In the genomic region with DNA sequence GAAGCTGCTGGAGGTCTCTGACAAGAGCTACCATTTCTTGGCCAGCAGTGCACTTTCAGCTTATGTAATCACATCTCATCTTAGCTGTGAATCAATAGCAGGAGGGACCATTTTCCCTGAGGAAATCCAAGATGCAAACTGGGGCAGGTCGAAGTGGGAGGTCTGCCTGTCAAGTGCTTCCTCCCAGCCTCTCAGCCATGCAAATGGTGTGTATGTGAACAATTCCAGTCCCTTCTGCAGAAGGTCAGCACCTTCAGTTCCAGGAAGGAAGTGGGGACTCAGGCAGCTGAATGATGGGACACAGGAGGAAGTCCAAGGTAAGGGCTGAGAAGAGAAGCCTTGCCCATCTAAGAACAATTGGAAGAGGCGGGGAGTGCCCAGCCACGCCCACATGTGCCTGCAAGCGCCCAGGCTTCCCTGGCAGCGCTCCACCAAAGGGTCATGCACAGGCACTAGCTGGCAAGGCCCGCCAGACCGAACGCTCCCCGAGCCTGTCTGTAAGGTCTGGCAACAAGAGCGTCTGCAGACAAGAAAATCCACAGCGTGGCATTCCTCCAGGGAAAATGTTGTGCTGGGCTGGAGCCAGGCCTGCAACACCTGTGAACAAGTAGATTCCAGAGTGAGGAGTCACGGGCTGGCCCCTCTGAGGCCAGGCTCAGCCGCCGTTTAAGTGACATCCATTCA, we compare ENCODE assay signal across 8 mouse cellular contexts.
DNase-seq lines count a peak whose midpoint lies in the region; ATAC-seq and TF ChIP-seq lines count a peak whose summit lies in the region.

No protein-coding gene starts in this region.

- no peak overlapping the region for H3K4me3 ChIP-seq in heart, embryonic 12.5 days
- H3K4me3 ChIP-seq in kidney, embryonic 16.5 days (ENCODE audit: low read length) = no peak overlapping the region
- H3K4me3 ChIP-seq in midbrain, postnatal 0 days (ENCODE audit: low read depth, low read length) = no peak overlapping the region

- no peak for TF ChIP-seq CTCF in midbrain, postnatal 0 days (IDR thresholded peaks at IDR 0.05)

- H3K27ac ChIP-seq in heart, embryonic 12.5 days (ENCODE audit: poor library complexity, severe bottlenecking) = peak overlapping the region; percentile 48
- 0 out of 2 replicates have a peak overlapping the region, but pooled peaks have one; percentile 13 for H3K27ac ChIP-seq in kidney, embryonic 16.5 days (ENCODE audit: low read length)
- no peak overlapping the region for H3K27ac ChIP-seq in midbrain, postnatal 0 days (ENCODE audit: low read depth, low read length)

- H3K4me2 ChIP-seq in heart, embryonic 12.5 days = peak overlapping the region; percentile 42
- no peak overlapping the region for H3K4me2 ChIP-seq in kidney, embryonic 16.5 days (replicated peaks; ENCODE audit: low read depth, low read length)
- H3K4me2 ChIP-seq in midbrain, postnatal 0 days (ENCODE audit: low read depth, low read length, poor library complexity, severe bottlenecking) = no peak overlapping the region

- DNase-seq in right cerebral cortex, postnatal 25 days = peak; percentile 9
- DNase-seq in right cerebral cortex, adult 2 months (ENCODE audit: low spot score in 2 of 2) = no peak
- peak; percentile 76 for DNase-seq in cerebellum, adult 9-10 months
- DNase-seq in midbrain, postnatal 0 days (ENCODE audit: low spot score) = peak; percentile 42
- DNase-seq in adipocyte (ENCODE audit: low spot score) = no peak
- no peak for DNase-seq in layer of hippocampus, adult 18-20 months (ENCODE audit: low spot score in 2 of 2)

- H3K36me3 ChIP-seq in heart, embryonic 12.5 days = peaks cover 7% of the 10 kb centered on the region
- H3K36me3 ChIP-seq in kidney, embryonic 16.5 days (ENCODE audit: insufficient read depth, low read length) = peaks cover 8% of the 10 kb centered on the region
- no peaks in the 10 kb centered on the region for H3K36me3 ChIP-seq in midbrain, postnatal 0 days (ENCODE audit: insufficient read depth, low read length)

- peaks cover 10% of the 10 kb centered on the region for H3K9me3 ChIP-seq in heart, embryonic 12.5 days (replicated peaks)
- peaks cover 10% of the 10 kb centered on the region; the same call in 1 of the 2 replicates for H3K9me3 ChIP-seq in kidney, embryonic 16.5 days (ENCODE audit: low read length)
- no peaks in the 10 kb centered on the region for H3K9me3 ChIP-seq in midbrain, postnatal 0 days (ENCODE audit: low read length)

- peaks cover 9% of the 10 kb centered on the region for H3K4me1 ChIP-seq in heart, embryonic 12.5 days (replicated peaks)
- H3K4me1 ChIP-seq in kidney, embryonic 16.5 days (ENCODE audit: insufficient read depth, low read length) = peaks cover 9% of the 10 kb centered on the region
- peaks cover 5% of the 10 kb centered on the region; the same call in 1 of the 2 replicates for H3K4me1 ChIP-seq in midbrain, postnatal 0 days (ENCODE audit: insufficient read depth, low read length)

- 37% methylated on average over 14 of the region's 14 CpGs for WGBS in heart, embryonic 12.5 days
- 41% methylated on average over 14 of the region's 14 CpGs for WGBS in kidney, embryonic 16.5 days
- 55% methylated on average over 14 of the region's 14 CpGs for WGBS in midbrain, postnatal 0 days

- ATAC-seq in heart, embryonic 12.5 days (ENCODE audit: insufficient number of reproducible peaks, low FRiP score) = peak; percentile 51; the same call in 1 of the 2 replicates
- peak; percentile 83 for ATAC-seq in kidney, embryonic 16.5 days (ENCODE audit: low FRiP score, low TSS enrichment)
- no peak for ATAC-seq in midbrain, postnatal 0 days (ENCODE audit: low FRiP score)

- no peaks in the 10 kb centered on the region for H3K27me3 ChIP-seq in heart, embryonic 12.5 days (replicated peaks)
- H3K27me3 ChIP-seq in kidney, embryonic 16.5 days (ENCODE audit: insufficient read depth, low read length) = no peaks in the 10 kb centered on the region
- H3K27me3 ChIP-seq in midbrain, postnatal 0 days (ENCODE audit: insufficient read depth, low read length) = no peaks in the 10 kb centered on the region

- H3K9ac ChIP-seq in heart, embryonic 12.5 days = no peak overlapping the region
- no peak overlapping the region for H3K9ac ChIP-seq in kidney, embryonic 16.5 days (replicated peaks; ENCODE audit: low read length)
- no peak overlapping the region for H3K9ac ChIP-seq in midbrain, postnatal 0 days (replicated peaks; ENCODE audit: low read length, poor library complexity, severe bottlenecking)

Comparison
In these comparisons a context has a peak if more than half of its experiments do, and no peak if none do; other contexts are left out.
1. DNase-seq: peak in right cerebral cortex, postnatal 25 days (single experiment), cerebellum, adult 9-10 months (single experiment) and midbrain, postnatal 0 days (single experiment); none in right cerebral cortex, adult 2 months (0 of 2), adipocyte (single experiment) and layer of hippocampus, adult 18-20 months (0 of 2).